Mouse (Mus musculus): ENCODE measurements at regions not wholly inside any gene's neighbourhood (a gene's known extent, or its start where the extent isn't known, plus 50 kb on each side); places are given as distances from the start of the nearest gene placed in this dataset.

GRCm38 (mm10) chr13:32493309-32493708 is 154.8 kb upstream of the Gmds start:
- TF ChIP-seq CTCF (IDR thresholded peaks at IDR 0.05) (peak; percentile 90), POLR2A (IDR thresholded peaks at IDR 0.05; ENCODE audit: insufficient read depth, low read depth, low read length) (no peak), EP300 (IDR thresholded peaks at IDR 0.05; ENCODE audit: insufficient read depth, low read depth, low read length) (peak; percentile 68)
